Mouse (Mus musculus) bone marrow macrophage, adult 2 months (primary cell): ENCODE results near the gene Nedd1. TPM values are rescaled to one million over a fixed set of nuclear protein-coding genes. Genes with fewer than 3 reads are reported as not detected.

Experiments used
- H3K27ac ChIP-seq: 2 replicates; pipeline ENCODE4 v1.5.1; 2012; ENCODE audit warnings: low read depth, low read length; ENCODE audit not compliant: insufficient read depth
- H3K4me1 ChIP-seq: 2 replicates; pipeline ENCODE4 v1.6.1; 2012; ENCODE audit warnings: low read length; ENCODE audit not compliant: control insufficient read depth, insufficient read depth
- H3K4me3 ChIP-seq: 2 replicates; pipeline ENCODE4 v1.5.1; 2012; ENCODE audit warnings: mild to moderate bottlenecking, low read length, moderate library complexity; ENCODE audit not compliant: insufficient read depth
- CTCF ChIP-seq: IDR thresholded peaks from 2 replicates; pipeline ENCODE4 v1.5.1; 2012; ENCODE audit warnings: low read depth, mild to moderate bottlenecking, low read length, moderate library complexity
- POLR2A ChIP-seq: IDR thresholded peaks from 2 replicates; pipeline ENCODE4 v1.6.1; 2012; ENCODE audit warnings: mild to moderate bottlenecking, low read depth, low read length, borderline replicate concordance
- polyA plus RNA-seq: library from polyadenylated mRNA; stranded (reverse); fragments of >200 nt; gene quantifications from 2 replicates; pipeline ENCODE4 v1.2.4, GENCODE M21; 2012; ENCODE audit not compliant: missing spikeins, insufficient read depth, insufficient read length

Gene Nedd1
- polyA plus RNA-seq, 1 experiment: 18.7 TPM

DNA sequence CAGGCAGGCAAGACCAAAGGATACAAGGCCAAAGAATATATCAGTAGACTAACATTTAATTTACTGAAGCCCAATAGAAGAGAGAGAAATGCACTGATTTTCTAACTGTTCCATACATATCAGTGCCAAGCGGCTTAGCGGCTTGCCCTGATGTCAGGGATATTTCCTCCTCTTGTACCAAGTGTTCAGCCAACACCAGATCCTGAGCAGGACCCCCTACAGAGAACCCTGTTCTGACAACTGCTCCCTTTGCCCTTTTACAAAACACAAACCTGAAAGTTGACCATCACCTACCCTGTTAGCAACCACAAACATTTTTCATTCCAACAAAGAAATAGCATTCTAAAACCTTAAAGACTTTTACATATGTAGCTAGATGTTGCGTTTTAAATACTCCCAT, 71.0 kb downstream of the Nedd1 start:
- Histone ChIP-seq H3K4me3 (no peak overlapping the region), H3K4me1 (no peaks in the 10 kb centered on the region), H3K27ac (no peak overlapping the region)
- TF ChIP-seq POLR2A: no peak

DNA sequence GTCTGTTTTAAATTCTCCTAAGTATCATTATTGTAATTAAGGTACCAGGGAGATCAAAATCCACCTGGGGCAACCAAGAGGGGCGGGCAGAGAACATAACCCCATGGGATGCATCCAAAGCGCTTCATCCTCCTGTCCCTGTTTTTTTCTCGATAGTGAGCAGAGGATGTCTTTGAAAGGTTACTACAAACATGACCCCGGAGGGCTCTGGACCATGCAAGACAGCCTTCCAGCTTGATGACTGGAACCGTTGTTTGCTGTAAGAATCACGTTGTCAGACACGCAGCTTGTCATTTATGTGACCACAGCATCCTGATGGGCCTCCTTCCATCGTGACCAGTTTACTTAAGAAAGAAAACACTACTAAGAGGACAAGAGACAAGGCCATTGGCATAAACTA, 73.1 kb downstream of the Nedd1 start:
- H3K4me1 ChIP-seq: no peaks in the 10 kb centered on the region
- TF ChIP-seq CTCF (no peak), POLR2A (no peak)
- no peak overlapping the region for H3K4me3 ChIP-seq
- no peak overlapping the region for H3K27ac ChIP-seq

DNA sequence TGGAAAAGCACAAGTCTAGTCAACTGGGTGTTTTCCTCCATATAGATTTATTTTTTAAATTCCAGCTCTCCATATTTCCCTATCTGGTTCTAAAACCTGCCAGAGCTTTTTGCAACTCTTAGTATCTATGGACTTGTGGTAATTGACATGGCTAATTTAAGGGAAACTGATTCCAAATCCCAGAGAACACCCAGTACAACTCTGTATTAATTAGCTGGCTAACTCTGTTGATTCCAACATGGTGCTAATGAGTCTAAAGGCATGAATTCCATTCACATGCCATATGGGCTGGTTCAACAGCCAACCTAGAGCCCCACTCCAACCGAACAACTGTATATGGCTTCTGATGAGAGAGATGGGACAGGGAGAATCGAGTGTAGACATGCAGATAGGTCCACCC, 74.5 kb downstream of the Nedd1 start:
- H3K4me3 ChIP-seq: no peak overlapping the region
- H3K27ac ChIP-seq: no peak overlapping the region
- no peaks in the 10 kb centered on the region for H3K4me1 ChIP-seq
- TF ChIP-seq CTCF (no peak), POLR2A (no peak)

DNA sequence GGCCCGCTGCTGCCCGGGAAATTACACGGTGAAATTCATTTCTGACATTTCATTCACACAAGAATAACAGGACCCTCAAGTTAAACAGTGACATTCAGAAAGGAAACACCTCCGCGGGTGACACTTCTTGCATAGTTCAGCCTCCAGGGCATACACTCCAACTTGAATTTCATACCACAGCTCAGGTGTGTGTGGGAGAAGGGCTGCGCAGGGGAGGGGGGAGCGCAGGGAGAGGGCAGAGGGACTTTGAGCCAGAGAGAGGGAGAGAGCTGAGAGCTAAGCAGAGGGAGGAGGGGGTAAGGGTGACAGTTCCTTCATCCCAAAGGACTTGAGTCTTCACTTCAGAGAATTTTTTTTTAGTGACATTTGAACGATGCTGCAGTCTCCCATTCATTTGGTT, 78.2 kb downstream of the Nedd1 start:
- Histone ChIP-seq H3K27ac (no peak overlapping the region), H3K4me3 (no peak overlapping the region), H3K4me1 (no peaks in the 10 kb centered on the region)
- TF ChIP-seq POLR2A: no peak
- no peak for TF ChIP-seq CTCF

DNA sequence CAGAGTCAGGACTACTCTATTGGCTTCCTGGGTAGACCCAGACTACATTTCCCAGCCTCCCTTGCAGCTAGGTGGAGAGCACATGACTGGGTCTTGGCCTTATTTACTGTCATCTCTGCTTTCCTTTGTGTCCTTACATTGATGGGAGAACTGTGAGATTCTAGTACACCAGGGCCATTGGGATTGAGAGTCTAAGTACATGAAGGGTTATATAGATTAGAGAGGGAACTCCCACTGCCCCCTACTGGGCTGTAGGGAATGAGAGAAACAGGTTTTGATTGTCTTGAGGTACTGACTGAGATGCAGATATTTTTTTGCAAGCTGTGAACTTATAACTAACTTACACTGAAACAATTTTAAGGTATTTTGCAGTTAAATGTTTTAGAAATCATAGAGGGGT, 81.2 kb downstream of the Nedd1 start:
- Histone ChIP-seq H3K4me3 (no peak overlapping the region), H3K4me1 (no peaks in the 10 kb centered on the region), H3K27ac (no peak overlapping the region)
- TF ChIP-seq POLR2A: no peak
- no peak for TF ChIP-seq CTCF
